Mouse (Mus musculus): ENCODE measurements at regions not wholly inside any gene's neighbourhood (a gene's known extent, or its start where the extent isn't known, plus 50 kb on each side); places are given as distances from the start of the nearest gene placed in this dataset.
"Not testable (repeated sequence)": the region's sequence is repeated elsewhere in the genome, so short reads cannot be mapped to it uniquely, and the experiment has no call there.

- DNase-seq (ENCODE audit: extremely low read depth, insufficient read length, low spot score), result no peak
Measured at GRCm38 (mm10) chr13:88459474-88460173, 361.6 kb upstream of the Edil3 start.

GRCm38 (mm10) chr13:88490104-88490503, 331.2 kb upstream of the Edil3 start:
- DNase-seq (ENCODE audit: extremely low read depth, insufficient read length, low spot score), result peak; percentile 0

- no peak for DNase-seq (ENCODE audit: extremely low read depth, insufficient read length, low spot score)
Measured at GRCm38 (mm10) chr13:88510850-88511554, 310.3 kb upstream of the Edil3 start.

GRCm38 (mm10) chr13:88534796-88535195, 286.5 kb upstream of the Edil3 start:
- DNase-seq (ENCODE audit: extremely low read depth, insufficient read length, low spot score), result no peak

GRCm38 (mm10) chr13:88554504-88554903, 266.8 kb upstream of the Edil3 start:
- no peak for DNase-seq (ENCODE audit: extremely low read depth, insufficient read length, low spot score)

GRCm38 (mm10) chr13:88564978-88565377, 256.3 kb upstream of the Edil3 start:
- DNase-seq (ENCODE audit: extremely low read depth, insufficient read length, low spot score), result no peak

- no peak for DNase-seq (ENCODE audit: extremely low read depth, insufficient read length, low spot score)
Measured at GRCm38 (mm10) chr13:88602244-88602643, 219.0 kb upstream of the Edil3 start.

- no peak for DNase-seq (ENCODE audit: extremely low read depth, insufficient read length, low spot score)
Measured at GRCm38 (mm10) chr13:88610610-88611009, 210.7 kb upstream of the Edil3 start.

GRCm38 (mm10) chr13:88613231-88613630, 208.0 kb upstream of the Edil3 start:
- DNase-seq (ENCODE audit: extremely low read depth, insufficient read length, low spot score), result no peak

GRCm38 (mm10) chr13:88650135-88650534, 171.1 kb upstream of the Edil3 start:
- no peak for DNase-seq (ENCODE audit: extremely low read depth, insufficient read length, low spot score)

- DNase-seq (ENCODE audit: extremely low read depth, insufficient read length, low spot score), result no peak
Measured at GRCm38 (mm10) chr13:88651036-88651435, 170.2 kb upstream of the Edil3 start.

- DNase-seq (ENCODE audit: extremely low read depth, insufficient read length, low spot score), result no peak
Measured at GRCm38 (mm10) chr13:88655030-88655429, 166.2 kb upstream of the Edil3 start.

- no peak for DNase-seq (ENCODE audit: extremely low read depth, insufficient read length, low spot score)
Measured at GRCm38 (mm10) chr13:88675835-88676234, 145.4 kb upstream of the Edil3 start.

- DNase-seq (ENCODE audit: extremely low read depth, insufficient read length, low spot score), result no peak
Measured at GRCm38 (mm10) chr13:88704526-88704925, 116.7 kb upstream of the Edil3 start.

- DNase-seq (ENCODE audit: extremely low read depth, insufficient read length, low spot score), result not testable (repeated sequence)
Measured at GRCm38 (mm10) chr13:88729626-88730025, 91.6 kb upstream of the Edil3 start.

GRCm38 (mm10) chr13:88749916-88750315, 71.4 kb upstream of the Edil3 start:
- DNase-seq (ENCODE audit: extremely low read depth, insufficient read length, low spot score), result no peak

All from 3134 (cell line).